Mouse (Mus musculus): ENCODE measurements around the gene Phpt1.
"Not testable (repeated sequence)": the region's sequence is repeated elsewhere in the genome, so short reads cannot be mapped to it uniquely, and the experiment has no call there.

Gene Phpt1

GRCm38 (mm10) chr2:25558774-25559173 is 16.2 kb downstream of the Phpt1 start:
- no peak for DNase-seq

DNA sequence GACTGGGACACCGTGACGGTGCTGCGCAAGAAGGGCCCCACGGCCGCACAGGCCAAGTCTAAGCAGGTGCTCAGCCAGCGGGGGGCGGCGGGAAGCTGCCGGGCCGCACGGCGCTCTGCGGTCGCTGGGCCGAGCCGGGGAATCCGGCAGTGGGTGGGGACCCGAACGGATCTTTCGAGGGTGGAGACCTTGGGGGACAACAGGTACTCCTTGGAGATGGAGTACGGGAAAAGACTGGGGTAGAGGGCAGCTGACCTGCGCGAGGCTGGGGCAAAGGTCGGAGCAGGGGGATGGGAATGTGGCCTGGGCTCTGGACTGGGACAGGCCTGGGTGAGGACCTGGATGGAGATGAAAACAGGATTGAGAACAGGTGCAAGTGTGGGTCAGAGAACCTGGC is 17.1 kb downstream of the Phpt1 start:
- peak in 1 of 2 experiments; percentile 70 for DNase-seq

DNA sequence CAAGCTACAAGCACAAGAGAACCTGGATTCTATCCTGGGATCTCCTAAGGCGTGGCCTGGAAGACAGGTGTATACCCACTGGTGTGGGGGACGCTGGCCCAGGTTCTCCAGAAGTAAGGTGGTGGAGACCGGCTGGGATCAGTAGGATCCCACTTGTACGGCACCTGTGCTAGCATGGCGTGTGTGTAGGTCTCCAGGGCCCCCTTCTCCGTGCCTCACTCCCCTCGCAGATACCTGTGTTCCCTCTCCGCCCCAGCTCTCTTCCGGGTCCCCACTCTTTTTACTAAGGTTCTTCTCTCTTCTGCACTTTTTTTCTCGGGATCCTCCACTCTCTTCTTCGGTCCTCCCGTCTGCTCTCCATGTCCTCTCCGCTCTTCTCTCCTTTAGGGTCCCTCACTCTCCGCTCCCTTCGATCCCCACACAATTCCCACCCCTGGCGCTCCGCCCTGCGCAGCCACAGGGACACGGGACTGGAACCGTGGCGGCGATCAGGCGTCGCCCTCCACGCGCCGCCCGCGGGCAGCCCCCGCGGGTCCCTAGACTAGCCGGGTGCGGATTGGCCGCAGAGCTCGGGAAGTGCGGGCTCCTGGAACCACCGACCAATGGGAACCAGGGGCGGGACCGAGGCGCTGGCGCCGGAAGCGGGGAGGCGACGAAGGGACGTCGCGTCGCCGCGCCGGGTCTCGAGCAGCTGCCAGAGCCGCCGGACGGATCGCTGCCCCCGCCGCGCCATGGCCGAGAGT is 17.6 kb downstream of the Phpt1 start, which contains the start of gene Edf1:
Gene Edf1 (plus strand): TSS at position 627 of the 743 bp plus-strand sequence.
- DNase-seq: peak; percentile 95 to 97

- DNase-seq: no peak
Observed at GRCm38 (mm10) chr2:25556296-25556695, 18.7 kb downstream of the Phpt1 start.

DNA sequence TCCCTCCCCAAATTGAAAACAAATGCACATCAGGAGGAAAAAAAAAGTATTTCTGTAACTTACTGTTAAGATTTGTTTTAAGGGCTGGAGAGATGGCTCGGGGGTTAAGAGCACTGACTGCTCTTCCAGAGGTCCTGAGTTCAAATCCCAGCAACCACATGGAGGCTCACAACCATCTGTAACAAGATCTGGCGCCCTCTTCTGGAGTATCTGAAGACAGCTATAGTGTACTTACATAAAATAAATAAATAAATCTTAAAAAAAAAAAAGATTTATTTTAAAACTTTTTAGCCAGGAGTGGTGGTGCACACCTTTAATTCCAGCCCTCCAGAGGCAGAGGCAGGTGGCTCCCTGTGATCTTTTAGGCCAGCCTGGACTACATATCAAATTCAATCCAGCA is 19.5 kb downstream of the Phpt1 start:
- DNase-seq: not testable (repeated sequence)

- not testable (repeated sequence) for DNase-seq
Observed at GRCm38 (mm10) chr2:25553171-25553786, 21.7 kb downstream of the Phpt1 start.

GRCm38 (mm10) chr2:25551186-25551585 is 23.8 kb downstream of the Phpt1 start:
- peak; percentile 65 to 74 for DNase-seq

- DNase-seq: no peak
Observed at GRCm38 (mm10) chr2:25549021-25549991, 25.7 kb downstream of the Phpt1 start.

DNA sequence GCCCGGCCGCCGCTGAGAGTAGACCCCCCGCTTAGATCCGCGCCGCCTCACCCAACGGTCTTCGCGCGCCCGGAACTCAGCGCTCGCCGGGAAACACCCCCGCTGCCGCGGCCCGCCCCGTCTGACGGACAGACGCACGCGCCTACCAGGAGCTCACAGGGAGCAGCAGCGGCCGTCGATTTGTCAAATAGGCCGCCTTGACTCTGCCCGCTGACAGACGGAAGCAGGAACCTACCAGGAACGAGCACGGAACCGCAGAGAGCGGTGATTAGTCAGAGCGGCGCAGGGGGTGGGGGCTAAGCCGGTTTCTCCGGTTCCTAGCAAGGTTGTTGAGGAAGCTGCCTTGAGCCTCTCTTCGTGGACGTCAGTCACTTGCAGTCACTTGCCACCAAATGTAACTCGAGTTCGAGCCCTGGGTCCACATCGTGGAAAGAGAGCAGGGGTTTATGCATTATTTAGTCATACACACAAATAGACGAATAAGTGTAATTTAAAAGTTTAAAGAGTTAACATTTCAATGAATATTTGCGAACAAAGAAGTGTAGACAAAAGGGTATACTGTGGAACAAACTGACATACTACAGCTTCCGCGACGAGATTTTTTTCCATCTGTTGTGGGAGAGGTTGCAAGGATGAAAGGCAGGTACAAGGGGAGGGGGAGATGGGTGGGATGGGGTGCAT is 28.1 kb downstream of the Phpt1 start, which contains the start of gene Traf2:
Gene Traf2 (minus strand): TSS at position 130 of the 681 bp plus-strand sequence.
- DNase-seq: peak; percentile 99 to 100

DNA sequence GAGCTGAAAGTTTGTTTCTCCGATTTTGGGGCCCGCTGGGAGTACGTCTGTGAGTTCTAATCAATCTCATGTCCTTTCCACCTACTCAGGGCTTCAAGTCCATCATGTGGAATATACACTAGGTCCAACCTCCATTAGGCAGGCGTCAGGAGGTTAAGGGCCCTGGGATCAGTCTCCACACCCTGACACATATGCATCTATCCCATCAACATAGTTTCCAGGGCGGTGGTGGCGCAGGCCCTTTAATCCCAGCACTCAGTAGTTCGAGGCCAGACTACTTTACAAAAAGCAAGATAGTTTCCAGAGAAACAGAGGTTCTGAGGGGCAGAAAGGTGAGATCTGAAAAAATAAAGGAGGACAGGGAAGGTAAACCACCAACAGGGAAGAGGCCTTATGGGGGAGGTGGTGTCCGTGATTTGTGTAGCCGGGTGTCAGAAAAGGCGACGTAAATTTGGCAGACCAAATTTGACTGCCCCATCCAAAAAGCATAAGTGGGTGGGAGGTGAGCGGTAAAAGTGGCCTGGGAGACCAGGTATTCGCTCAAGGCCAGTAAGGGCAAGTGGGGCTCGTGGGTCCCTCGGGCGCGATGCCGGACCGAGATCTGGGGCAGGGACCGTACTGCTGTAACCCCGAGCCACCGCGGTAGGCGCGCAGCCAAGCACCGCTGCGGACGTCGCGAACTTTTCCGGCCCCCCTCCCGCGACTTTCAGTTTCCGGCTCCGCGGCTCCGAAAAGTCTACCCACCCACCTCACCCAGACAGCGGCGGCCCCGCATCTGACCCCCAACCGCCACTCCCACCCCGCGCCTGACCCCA is 28.8 kb downstream of the Phpt1 start:
- DNase-seq: no peak

GRCm38 (mm10) chr2:25541644-25542367 is 33.2 kb downstream of the Phpt1 start:
- DNase-seq: no peak

DNA sequence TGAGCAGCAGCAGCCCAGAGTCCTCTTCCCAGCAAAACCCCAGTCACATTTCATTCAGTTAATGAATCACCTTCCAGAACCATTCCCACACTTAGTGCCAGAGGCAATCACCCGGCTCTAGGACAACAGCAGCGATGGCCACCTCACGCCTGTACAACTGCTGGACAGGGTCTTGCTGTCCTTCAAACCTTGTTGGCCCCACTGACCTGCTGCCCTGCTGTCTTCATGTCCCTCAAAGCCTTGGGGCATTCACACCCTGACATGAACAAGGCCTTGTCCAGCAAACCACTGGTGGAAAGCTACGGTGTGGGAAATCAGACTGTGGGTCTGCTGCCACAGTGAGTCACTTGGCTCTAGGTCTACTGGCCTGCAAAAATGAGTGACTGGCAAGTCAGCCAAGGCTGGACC is 34.5 kb downstream of the Phpt1 start:
- DNase-seq: peak in 1 of 2 experiments; percentile 50

DNA sequence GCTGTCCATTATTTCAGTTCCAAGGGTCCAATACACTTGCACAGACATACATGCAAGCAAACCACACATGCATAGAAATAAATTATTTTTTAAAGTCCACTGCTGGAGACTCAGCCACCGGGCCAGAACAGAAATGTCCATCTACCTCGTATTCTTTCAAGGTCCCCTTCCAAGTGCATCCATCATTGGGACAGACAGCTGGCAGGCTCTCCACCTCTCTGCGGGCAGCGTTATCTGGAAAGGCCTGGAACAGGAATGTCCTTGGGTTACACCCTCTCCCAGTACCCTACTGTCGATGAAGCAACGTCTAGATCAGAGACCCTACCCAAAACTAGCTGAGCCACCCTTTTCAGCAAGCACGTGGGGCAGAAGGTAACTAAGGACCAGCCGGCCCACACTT is 38.5 kb downstream of the Phpt1 start:
- DNase-seq: no peak

GRCm38 (mm10) chr2:25534866-25535182 is 40.2 kb downstream of the Phpt1 start:
- no peak for DNase-seq

DNA sequence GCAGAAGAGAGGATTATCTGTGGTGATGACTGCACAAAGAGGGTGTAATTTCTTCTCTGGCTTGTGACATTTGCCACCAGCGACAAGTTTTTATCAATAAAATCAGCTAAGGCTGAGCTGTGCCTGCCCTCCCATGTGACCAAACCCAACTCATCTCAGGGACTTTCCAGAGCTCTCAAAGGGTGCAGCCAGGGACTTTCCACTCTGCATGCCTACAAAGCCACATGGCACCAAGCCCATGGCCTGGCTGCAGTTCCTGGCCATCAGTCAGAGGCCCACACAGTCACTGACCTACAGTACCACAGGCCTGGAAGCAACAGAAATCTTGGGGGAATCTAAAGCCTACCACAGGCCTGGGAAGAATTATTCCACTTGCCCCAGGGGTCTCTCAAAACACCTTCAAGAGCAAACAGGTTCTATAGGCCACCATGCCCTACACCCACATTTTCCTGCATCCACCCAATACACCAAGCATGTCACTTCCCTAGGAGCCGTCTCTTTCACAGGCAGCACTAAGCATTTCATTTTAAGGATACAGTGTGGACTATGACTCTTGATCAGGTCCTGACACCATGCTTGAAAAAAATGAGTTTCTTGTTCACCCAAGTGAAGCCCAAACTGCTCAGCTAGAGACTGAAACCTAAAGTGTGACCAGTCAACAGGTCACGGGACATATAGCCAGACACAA is 40.7 kb downstream of the Phpt1 start:
- DNase-seq: peak; percentile 25 to 51

- no peak for DNase-seq
Observed at GRCm38 (mm10) chr2:25533707-25534106, 41.3 kb downstream of the Phpt1 start.

DNA sequence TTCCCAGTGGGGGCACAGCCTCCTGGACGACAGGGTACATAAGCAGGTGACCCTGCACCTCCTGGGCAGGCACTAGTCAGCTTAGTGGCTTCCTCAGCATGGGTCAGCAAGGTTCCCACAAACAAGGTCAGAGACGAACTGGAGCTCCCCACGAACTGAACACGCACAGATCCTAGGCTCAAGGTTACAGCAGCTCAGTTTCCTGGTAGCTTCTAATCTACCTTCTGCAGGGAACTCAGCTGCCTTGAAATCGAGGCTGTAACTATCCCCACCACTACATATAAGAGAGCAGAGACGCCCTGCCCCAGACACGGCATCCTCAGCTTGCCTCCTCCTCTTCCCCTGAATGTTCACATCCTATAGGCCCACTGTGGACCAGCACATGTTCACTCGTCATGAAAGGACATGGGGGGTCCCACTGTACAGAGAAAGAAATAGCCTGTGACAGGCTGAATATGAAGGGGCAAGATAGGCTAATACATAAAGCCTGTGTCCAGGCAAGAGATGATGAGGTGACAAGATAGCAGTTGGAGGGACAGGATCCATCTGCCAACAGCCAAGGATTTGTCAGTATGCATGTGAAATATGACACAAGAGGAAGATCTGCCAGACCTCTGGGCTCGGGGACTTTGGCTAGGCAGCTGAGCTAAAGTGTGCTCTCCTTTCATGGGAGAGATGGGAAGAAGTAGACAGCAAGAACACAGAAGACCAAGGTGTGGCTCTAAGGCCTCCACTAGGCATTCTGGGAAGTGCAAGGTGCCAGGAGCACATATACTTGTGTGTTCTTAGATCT is 48.3 kb downstream of the Phpt1 start:
- DNase-seq: no peak

All from kidney, postnatal 4 days (tissue).